Mouse (Mus musculus) stomach, embryonic 14.5 days (tissue): ENCODE data around the gene F2rl2. TPM values are rescaled to one million over a fixed set of nuclear protein-coding genes. Genes with fewer than 3 reads are reported as not detected.

Source experiments
- ATAC-seq: fragments of 200-750 bp; cut with Nextera tagmentation; 2 replicates; pipeline ENCODE4 v1.8.0; 2017; ENCODE audit warnings: low read depth, moderate TSS enrichment; ENCODE audit not compliant: insufficient number of reproducible peaks, insufficient read depth, low FRiP score
- H3K27ac ChIP-seq: fragments of 300-500 bp; sonication (generic); 2 replicates; pipeline ENCODE4 v1.5.1; 2014; ENCODE audit warnings: mild to moderate bottlenecking, low read length, moderate library complexity, mixed read lengths
- H3K27me3 ChIP-seq: fragments of 300-500 bp; sonication (generic); 2 replicates; pipeline ENCODE4 v1.6.1; 2014; ENCODE audit warnings: low read length, control low read depth, mixed read lengths; ENCODE audit not compliant: control insufficient read depth, insufficient read depth
- H3K36me3 ChIP-seq: fragments of 300-500 bp; sonication (generic); 2 replicates; pipeline ENCODE4 v1.6.1; 2014; ENCODE audit warnings: mild to moderate bottlenecking, control low read depth, low read length, moderate library complexity, mixed read lengths; ENCODE audit not compliant: control insufficient read depth, insufficient read depth
- H3K4me1 ChIP-seq: fragments of 300-500 bp; sonication (generic); 2 replicates; pipeline ENCODE4 v1.6.1; 2014; ENCODE audit warnings: low read length, control low read depth, mixed read lengths; ENCODE audit not compliant: control insufficient read depth, insufficient read depth
- H3K4me2 ChIP-seq: fragments of 300-500 bp; sonication (generic); replicated peaks from 2 replicates; pipeline ENCODE4 v1.6.1; 2014; ENCODE audit warnings: low read depth, low read length, control low read depth
- H3K4me3 ChIP-seq: fragments of 300-500 bp; sonication (generic); 2 replicates; pipeline ENCODE4 v1.5.1; 2014; ENCODE audit warnings: low read depth, low read length, control low read depth
- H3K9ac ChIP-seq: fragments of 300-500 bp; sonication (generic); replicated peaks from 2 replicates; pipeline ENCODE4 v1.6.1; 2014; ENCODE audit warnings: low read depth, mild to moderate bottlenecking, control low read depth, low read length, moderate library complexity, mixed read lengths
- H3K9me3 ChIP-seq: fragments of 300-500 bp; sonication (generic); 2 replicates; pipeline ENCODE4 v1.6.1; 2016; ENCODE audit warnings: low read depth, low read length, control low read depth; ENCODE audit not compliant: control insufficient read depth
- WGBS: fragments of 180-500 bp; shearing (Covaris S2); extraction: QIAGEN DNeasy Blood & Tissue Kit; methylation state at CpG from one replicate; pipeline ENCODE4 v1.1.7; 2014; 5-methylcytosine and 5-hydroxymethylcytosine counted together
- polyA plus RNA-seq: library from polyadenylated mRNA; unstranded; fragments of >200 nt; fragmentation: Nextera tagmentation; extraction: Ambion mirVana; gene quantifications from 2 replicates; pipeline ENCODE4 v1.2.1, GENCODE M21; 2014

F2rl2 gene
- polyA plus RNA-seq, 1 experiment from 2014 or later: 1.2 TPM

DNA sequence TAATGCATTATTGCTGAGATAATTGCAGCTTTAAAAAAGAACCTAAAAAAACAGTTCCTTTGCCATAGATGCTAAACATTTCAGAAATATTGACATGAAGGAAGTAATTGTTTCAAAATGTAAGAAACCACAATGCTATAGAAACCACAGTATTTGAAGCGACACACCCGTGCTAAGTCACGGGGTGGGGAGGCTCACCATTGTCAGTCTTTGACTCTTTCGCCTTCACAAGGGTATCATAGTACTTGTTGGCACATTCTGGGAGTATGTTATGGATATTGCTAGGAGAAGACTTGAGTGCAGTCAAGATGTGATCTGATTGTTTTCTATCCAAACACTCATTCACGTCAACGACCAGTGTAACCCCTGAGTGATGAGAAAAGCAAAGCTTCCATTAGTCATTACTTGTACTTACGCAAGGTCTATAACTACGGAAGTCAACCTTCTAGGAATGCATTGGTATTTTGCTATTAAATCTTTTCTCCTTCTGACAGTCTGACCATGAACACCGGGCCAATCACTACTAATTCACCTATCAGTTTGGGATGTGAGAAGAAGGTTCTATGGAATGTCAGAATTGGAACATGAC, 11.9 kb upstream of the F2rl2 start:
- no peaks in the 10 kb centered on the region for H3K9me3 ChIP-seq
- ATAC-seq: no peak
- no peak overlapping the region for H3K4me3 ChIP-seq
- H3K4me2 ChIP-seq: no peak overlapping the region
- H3K27me3 ChIP-seq: no peaks in the 10 kb centered on the region
- H3K36me3 ChIP-seq: peaks cover 6% of the 10 kb centered on the region; the same call in 1 of the 2 replicates
- H3K9ac ChIP-seq: no peak overlapping the region
- no peak overlapping the region for H3K27ac ChIP-seq
- WGBS: 88% methylated on average over 9 of the region's 9 CpGs
- no peaks in the 10 kb centered on the region for H3K4me1 ChIP-seq

GRCm38 (mm10) chr13:95685736-95686135, 10.9 kb upstream of the F2rl2 start:
- Histone ChIP-seq H3K4me2 (no peak overlapping the region), H3K27me3 (no peaks in the 10 kb centered on the region), H3K4me3 (no peak overlapping the region), H3K4me1 (no peaks in the 10 kb centered on the region), H3K36me3 (peaks cover 6% of the 10 kb centered on the region; the same call in 1 of the 2 replicates), H3K9ac (no peak overlapping the region), H3K9me3 (no peaks in the 10 kb centered on the region), H3K27ac (no peak overlapping the region)
- 72% methylated on average over 5 of the region's 5 CpGs for WGBS
- no peak for ATAC-seq

- no peak for ATAC-seq
Measured at GRCm38 (mm10) chr13:95688576-95688975, 8.1 kb upstream of the F2rl2 start.

GRCm38 (mm10) chr13:95692201-95692600, 4.5 kb upstream of the F2rl2 start:
- no peak for ATAC-seq
- no peaks in the 10 kb centered on the region for H3K9me3 ChIP-seq
- no peaks in the 10 kb centered on the region for H3K4me1 ChIP-seq
- no peak overlapping the region for H3K4me3 ChIP-seq
- H3K27ac ChIP-seq: no peak overlapping the region
- H3K4me2 ChIP-seq: no peak overlapping the region
- H3K9ac ChIP-seq: no peak overlapping the region
- H3K36me3 ChIP-seq: no peaks in the 10 kb centered on the region
- WGBS: 84% methylated on average over 8 of the region's 8 CpGs
- no peaks in the 10 kb centered on the region for H3K27me3 ChIP-seq

More at GRCm38 (mm10) chr13:95688576-95688975, 8.1 kb upstream of the F2rl2 start:
- Histone ChIP-seq H3K27me3 (no peaks in the 10 kb centered on the region), H3K36me3 (no peaks in the 10 kb centered on the region; the same call in 1 of the 2 replicates), H3K9me3 (no peaks in the 10 kb centered on the region), H3K9ac (no peak overlapping the region), H3K27ac (no peak overlapping the region), H3K4me3 (no peak overlapping the region), H3K4me2 (no peak overlapping the region), H3K4me1 (no peaks in the 10 kb centered on the region)
- 82% methylated on average over 1 of the region's 1 CpGs for WGBS

GRCm38 (mm10) chr13:95696120-95696653, 466 bp upstream of the F2rl2 start:
- no peak overlapping the region for H3K9ac ChIP-seq
- no peak overlapping the region for H3K4me3 ChIP-seq
- 94% methylated on average over 9 of the region's 9 CpGs for WGBS
- no peak overlapping the region for H3K4me2 ChIP-seq
- no peaks in the 10 kb centered on the region for H3K4me1 ChIP-seq
- no peaks in the 10 kb centered on the region for H3K36me3 ChIP-seq
- ATAC-seq: no peak
- H3K27ac ChIP-seq: no peak overlapping the region
- no peaks in the 10 kb centered on the region for H3K27me3 ChIP-seq
- no peaks in the 10 kb centered on the region for H3K9me3 ChIP-seq

DNA sequence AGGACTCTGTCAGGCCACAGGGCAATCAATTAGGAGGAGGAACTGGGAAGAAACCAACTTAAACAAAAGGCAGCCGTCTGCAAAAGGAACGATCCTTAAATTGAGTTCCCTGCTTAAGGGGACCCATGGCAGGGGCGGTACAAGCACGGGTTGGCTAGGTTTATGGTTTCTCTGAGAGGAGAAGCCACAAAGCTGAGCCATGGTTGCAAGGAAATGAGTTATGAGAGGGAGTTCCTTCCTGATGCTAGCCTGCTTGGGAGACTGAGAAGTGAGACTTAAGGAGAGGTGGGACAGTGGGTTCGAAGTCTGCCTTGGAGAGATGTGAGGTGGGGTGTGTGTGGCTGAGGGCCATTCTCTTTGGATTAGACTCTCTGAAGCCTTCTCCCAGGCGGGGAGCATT, 1.2 kb downstream of the F2rl2 start:
- Histone ChIP-seq H3K9me3 (no peaks in the 10 kb centered on the region), H3K4me1 (no peaks in the 10 kb centered on the region), H3K4me2 (no peak overlapping the region), H3K27ac (0 out of 2 replicates have a peak overlapping the region, but pooled peaks have one; percentile 4), H3K36me3 (no peaks in the 10 kb centered on the region), H3K9ac (no peak overlapping the region), H3K27me3 (no peaks in the 10 kb centered on the region), H3K4me3 (no peak overlapping the region)
- WGBS: 39% methylated on average over 6 of the region's 6 CpGs
- ATAC-seq: no peak

GRCm38 (mm10) chr13:95703376-95703775, 6.7 kb downstream of the F2rl2 start:
- Histone ChIP-seq H3K4me1 (no peaks in the 10 kb centered on the region), H3K4me2 (no peak overlapping the region), H3K27ac (no peak overlapping the region), H3K9ac (no peak overlapping the region), H3K36me3 (no peaks in the 10 kb centered on the region), H3K27me3 (no peaks in the 10 kb centered on the region), H3K9me3 (no peaks in the 10 kb centered on the region), H3K4me3 (no peak overlapping the region)
- 64% methylated on average over 5 of the region's 5 CpGs for WGBS
- ATAC-seq: no peak

GRCm38 (mm10) chr13:95705589-95705988, 8.9 kb downstream of the F2rl2 start:
- Histone ChIP-seq H3K27me3 (no peaks in the 10 kb centered on the region), H3K27ac (no peak overlapping the region), H3K36me3 (no peaks in the 10 kb centered on the region), H3K4me3 (no peak overlapping the region), H3K4me1 (no peaks in the 10 kb centered on the region), H3K9me3 (no peaks in the 10 kb centered on the region), H3K9ac (no peak overlapping the region), H3K4me2 (no peak overlapping the region)
- 74% methylated on average over 6 of the region's 6 CpGs for WGBS
- ATAC-seq: peak; percentile 80

DNA sequence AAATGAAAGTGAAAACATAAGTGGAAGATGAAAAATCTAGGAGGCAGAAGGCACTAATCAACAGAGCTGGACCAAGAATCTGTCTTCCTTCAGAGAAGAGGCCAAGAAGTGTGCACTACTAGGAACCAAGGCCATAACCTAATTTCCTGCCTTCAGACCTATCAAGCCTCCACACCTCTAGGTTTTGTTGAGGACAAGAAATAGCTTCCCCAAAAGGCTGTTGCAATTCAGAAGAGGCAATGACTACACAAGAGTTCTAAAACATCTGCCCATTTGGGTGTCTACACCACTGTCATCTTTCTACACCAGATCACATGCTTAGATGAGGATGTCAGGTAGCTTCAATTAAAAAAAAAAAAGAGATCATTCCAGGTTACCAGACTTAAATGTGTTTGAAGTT, 15.4 kb downstream of the F2rl2 start:
- ATAC-seq: no peak
- H3K9ac ChIP-seq: no peak overlapping the region
- no peak overlapping the region for H3K4me2 ChIP-seq
- no peaks in the 10 kb centered on the region for H3K36me3 ChIP-seq
- no peaks in the 10 kb centered on the region for H3K9me3 ChIP-seq
- no peaks in the 10 kb centered on the region for H3K27me3 ChIP-seq
- no peaks in the 10 kb centered on the region for H3K4me1 ChIP-seq
- no peak overlapping the region for H3K27ac ChIP-seq
- no peak overlapping the region for H3K4me3 ChIP-seq
